Mouse (Mus musculus) liver, embryonic 12.5 days (tissue): ENCODE data around the gene Rela. TPM values are rescaled to one million over a fixed set of nuclear protein-coding genes. Genes with fewer than 3 reads are reported as not detected.

Experiments used
- ATAC-seq: fragments of 200-750 bp; cut with Nextera tagmentation; 2 replicates; pipeline ENCODE4 v1.8.0; 2017; ENCODE audit warnings: moderate number of reproducible peaks, mild to moderate bottlenecking, moderate library complexity
- H3K27ac ChIP-seq: fragments of 300-500 bp; sonication (generic); 2 replicates; pipeline ENCODE4 v1.5.1; 2016; ENCODE audit warnings: mild to moderate bottlenecking
- H3K27me3 ChIP-seq: fragments of 300-500 bp; sonication (generic); replicated peaks from 2 replicates; pipeline ENCODE4 v1.6.1; 2016; ENCODE audit warnings: mild to moderate bottlenecking, moderate library complexity
- H3K36me3 ChIP-seq: fragments of 300-500 bp; sonication (generic); 2 replicates; pipeline ENCODE4 v1.6.1; 2016; ENCODE audit warnings: mild to moderate bottlenecking, moderate library complexity
- H3K4me1 ChIP-seq: fragments of 300-500 bp; sonication (generic); 2 replicates; pipeline ENCODE4 v1.6.1; 2016
- H3K4me2 ChIP-seq: fragments of 300-500 bp; sonication (generic); 2 replicates; pipeline ENCODE4 v1.6.1; 2016; ENCODE audit warnings: mild to moderate bottlenecking, moderate library complexity
- H3K4me3 ChIP-seq: fragments of 300-500 bp; sonication (generic); 2 replicates; pipeline ENCODE4 v1.5.1; 2016; ENCODE audit warnings: mild to moderate bottlenecking, moderate library complexity
- H3K9ac ChIP-seq: fragments of 300-500 bp; sonication (generic); 2 replicates; pipeline ENCODE4 v1.6.1; 2016; ENCODE audit warnings: mild to moderate bottlenecking, moderate library complexity
- H3K9me3 ChIP-seq: fragments of 300-500 bp; sonication (generic); replicated peaks from 2 replicates; pipeline ENCODE4 v1.6.1; 2016; ENCODE audit warnings: mild to moderate bottlenecking, moderate library complexity
- WGBS: fragments of 180-500 bp; shearing (Covaris S2); methylation state at CpG from one replicate; pipeline ENCODE4 v1.1.7; 2016; ENCODE audit not compliant: insufficient replicate concordance; 5-methylcytosine and 5-hydroxymethylcytosine counted together
- polyA plus RNA-seq: library from polyadenylated mRNA; unstranded; fragments of >200 nt; fragmentation: Nextera tagmentation; extraction: Ambion mirVana; gene quantifications from 2 replicates; pipeline ENCODE4 v1.2.1, GENCODE M21; 2016

The Rela gene
- polyA plus RNA-seq, 1 experiment from 2014 or later = 33.6 TPM

GRCm38 (mm10) chr19:5609547-5610404, 27.5 kb upstream of the Rela start, which contains the start of gene Kat5:
Gene Kat5 (minus strand): TSS chr19:5610237.
- H3K36me3 ChIP-seq = peaks cover 42% of the 10 kb centered on the region
- no peaks in the 10 kb centered on the region for H3K9me3 ChIP-seq
- H3K4me3 ChIP-seq = peak within 1 kb of the TSS; percentile 71
- H3K9ac ChIP-seq = peak within 1 kb of the TSS; percentile 74
- H3K27ac ChIP-seq = peak within 1 kb of the TSS; percentile 88
- peak within 1 kb of the TSS; percentile 86 for H3K4me2 ChIP-seq
- H3K27me3 ChIP-seq = 0 out of 2 replicates have a peak, but pooled peaks cover under 1% of the 10 kb centered on the region
- H3K4me1 ChIP-seq = peaks cover 54% of the 10 kb centered on the region
- WGBS = under 1% methylated on average over 54 of the region's 55 CpGs
- ATAC-seq = peak; percentile 85

DNA sequence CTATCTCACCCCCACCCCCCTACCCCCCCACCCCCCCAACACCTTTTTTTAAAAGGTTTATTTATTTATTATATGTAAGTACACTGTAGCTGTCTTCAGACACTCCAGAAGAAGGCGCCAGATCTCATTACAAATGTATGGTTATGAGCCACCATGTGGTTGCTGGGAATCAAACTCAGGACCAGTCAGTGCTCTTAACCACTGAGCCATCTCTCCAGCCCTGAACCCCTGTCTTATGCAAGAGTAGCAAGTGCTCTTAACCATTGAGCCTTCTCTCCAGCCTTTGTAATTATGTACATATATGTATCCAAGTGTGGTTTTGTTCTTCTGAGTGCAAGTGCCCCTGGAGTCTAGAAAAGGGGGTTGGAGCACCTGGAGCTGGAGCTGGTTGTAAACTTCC, 25.3 kb upstream of the Rela start:
- Histone ChIP-seq H3K27ac (0 out of 2 replicates have a peak overlapping the region, but pooled peaks have one; percentile 38), H3K27me3 (0 out of 2 replicates have a peak, but pooled peaks cover 3% of the 10 kb centered on the region), H3K9me3 (no peaks in the 10 kb centered on the region), H3K4me3 (no peak overlapping the region), H3K9ac (no peak overlapping the region), H3K36me3 (peaks cover 20% of the 10 kb centered on the region), H3K4me1 (peaks cover 54% of the 10 kb centered on the region), H3K4me2 (no peak overlapping the region)
- 85% methylated on average over 1 of the region's 1 CpGs for whole genome bisulfite sequencing
- ATAC-seq = no peak

- Histone ChIP-seq H3K9me3 (no peaks in the 10 kb centered on the region), H3K27ac (peak overlapping the region; percentile 49), H3K36me3 (peaks cover 11% of the 10 kb centered on the region), H3K4me1 (peaks cover 54% of the 10 kb centered on the region), H3K27me3 (0 out of 2 replicates have a peak, but pooled peaks cover 3% of the 10 kb centered on the region), H3K9ac (peak overlapping the region; percentile 46; the same call in 1 of the 2 replicates), H3K4me2 (peak overlapping the region; percentile 13; the same call in 1 of the 2 replicates), H3K4me3 (no peak overlapping the region)
- WGBS = 24% methylated on average over 3 of the region's 3 CpGs
- ATAC-seq = peak; percentile 36; the same call in 1 of the 2 replicates
Observed at GRCm38 (mm10) chr19:5612762-5613411, 24.4 kb upstream of the Rela start.

GRCm38 (mm10) chr19:5614953-5615352, 22.3 kb upstream of the Rela start:
- H3K9me3 ChIP-seq = no peaks in the 10 kb centered on the region

DNA sequence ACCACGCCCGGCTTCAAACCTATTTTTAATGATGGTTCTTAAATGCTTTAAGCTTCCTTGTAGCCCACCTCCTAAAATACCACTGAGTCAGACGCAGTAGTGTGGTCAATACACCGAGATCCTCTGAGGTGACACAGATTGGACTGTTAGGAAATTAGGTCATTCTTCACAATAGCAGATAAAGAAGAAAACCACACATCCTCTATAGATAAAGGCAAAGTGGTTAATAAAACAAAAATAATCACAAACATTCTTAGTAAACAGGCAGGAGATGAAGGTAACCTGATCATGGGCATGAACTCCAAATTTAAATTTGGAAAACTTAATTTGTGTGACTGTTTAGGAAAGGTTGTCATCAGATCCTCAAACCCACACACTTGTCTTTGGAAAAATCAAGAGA, 17.3 kb upstream of the Rela start:
- Histone ChIP-seq H3K27me3 (peaks cover under 1% of the 10 kb centered on the region; the same call in 1 of the 2 replicates), H3K9ac (no peak overlapping the region), H3K9me3 (no peaks in the 10 kb centered on the region), H3K27ac (no peak overlapping the region), H3K4me3 (no peak overlapping the region), H3K4me2 (no peak overlapping the region), H3K36me3 (no peaks in the 10 kb centered on the region), H3K4me1 (no peaks in the 10 kb centered on the region)
- no peak for ATAC-seq
- 29% methylated on average over 4 of the region's 4 CpGs for WGBS

More at GRCm38 (mm10) chr19:5614953-5615352, 22.3 kb upstream of the Rela start:
- Histone ChIP-seq H3K36me3 (no peaks in the 10 kb centered on the region), H3K27me3 (peaks cover 3% of the 10 kb centered on the region; the same call in 1 of the 2 replicates), H3K4me1 (peaks cover 39% of the 10 kb centered on the region), H3K27ac (no peak overlapping the region), H3K4me2 (no peak overlapping the region), H3K4me3 (no peak overlapping the region), H3K9ac (no peak overlapping the region)
- ATAC-seq = no peak
- WGBS = 80% methylated on average over 2 of the region's 2 CpGs

GRCm38 (mm10) chr19:5621884-5622283, 15.4 kb upstream of the Rela start:
- Histone ChIP-seq H3K9ac (no peak overlapping the region), H3K4me1 (no peaks in the 10 kb centered on the region), H3K27me3 (no peaks in the 10 kb centered on the region; the same call in 1 of the 2 replicates), H3K4me2 (no peak overlapping the region), H3K27ac (no peak overlapping the region), H3K36me3 (no peaks in the 10 kb centered on the region), H3K9me3 (no peaks in the 10 kb centered on the region), H3K4me3 (no peak overlapping the region)
- no peak for ATAC-seq
- 42% methylated on average over 5 of the region's 5 CpGs for WGBS

GRCm38 (mm10) chr19:5625311-5625710, 12.0 kb upstream of the Rela start:
- Histone ChIP-seq H3K4me1 (no peaks in the 10 kb centered on the region), H3K9me3 (no peaks in the 10 kb centered on the region), H3K4me3 (no peak overlapping the region), H3K4me2 (no peak overlapping the region), H3K36me3 (no peaks in the 10 kb centered on the region), H3K9ac (no peak overlapping the region), H3K27ac (no peak overlapping the region), H3K27me3 (no peaks in the 10 kb centered on the region; the same call in 1 of the 2 replicates)
- no peak for ATAC-seq
- 67% methylated on average over 8 of the region's 8 CpGs for WGBS

DNA sequence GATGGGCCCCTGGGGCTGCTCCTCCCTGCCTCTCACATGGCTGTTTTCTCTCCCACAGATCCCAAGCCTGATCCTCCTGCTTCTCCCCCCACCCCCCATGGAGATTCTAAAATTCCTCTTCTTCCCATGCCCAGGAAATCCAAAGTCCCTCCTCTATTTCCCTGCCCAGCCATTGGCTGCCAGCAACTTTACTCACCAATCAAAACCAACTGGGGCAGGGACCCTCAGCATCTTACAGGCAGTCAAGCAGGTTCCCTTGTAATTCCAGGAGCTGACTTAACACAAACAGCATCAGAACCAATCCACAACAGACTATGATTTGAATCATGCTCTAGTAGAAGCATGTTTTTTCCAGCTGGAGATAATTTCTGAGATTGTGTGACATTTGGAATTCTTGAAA, 7.4 kb upstream of the Rela start:
- Histone ChIP-seq H3K9ac (no peak overlapping the region), H3K9me3 (no peaks in the 10 kb centered on the region), H3K4me1 (no peaks in the 10 kb centered on the region), H3K27ac (no peak overlapping the region), H3K4me3 (no peak overlapping the region), H3K27me3 (no peaks in the 10 kb centered on the region), H3K36me3 (no peaks in the 10 kb centered on the region), H3K4me2 (no peak overlapping the region)
- ATAC-seq = no peak

DNA sequence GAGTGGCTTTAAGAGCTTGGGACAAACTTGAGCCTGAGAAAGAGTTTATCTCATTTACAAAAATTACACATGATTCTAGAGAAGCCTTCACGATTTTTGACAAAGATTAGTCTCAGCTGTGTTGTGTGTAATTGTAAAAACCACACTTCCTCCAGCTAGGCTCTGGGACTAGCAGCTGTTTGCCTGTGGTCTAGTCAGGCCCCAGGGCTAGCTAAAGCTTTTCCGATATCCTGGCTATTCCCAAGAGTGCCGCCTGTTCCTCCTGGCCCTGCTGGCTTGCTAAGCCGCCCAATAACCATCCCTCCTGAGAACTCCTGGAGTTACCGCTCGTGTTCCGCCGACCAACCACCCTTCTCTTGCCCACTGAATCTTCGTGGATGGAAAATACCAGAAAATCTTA, 5.2 kb upstream of the Rela start:
- no peak overlapping the region for H3K9ac ChIP-seq
- WGBS = 66% methylated on average over 9 of the region's 9 CpGs

GRCm38 (mm10) chr19:5636036-5636570, 1.2 kb upstream of the Rela start:
- Histone ChIP-seq H3K4me1 (peaks cover 44% of the 10 kb centered on the region), H3K9ac (no peak overlapping the region), H3K4me2 (peak overlapping the region; percentile 96), H3K27ac (no peak overlapping the region), H3K36me3 (peaks cover 28% of the 10 kb centered on the region), H3K4me3 (no peak overlapping the region), H3K27me3 (no peaks in the 10 kb centered on the region), H3K9me3 (no peaks in the 10 kb centered on the region)
- no peak for ATAC-seq
- WGBS = 64% methylated on average over 7 of the region's 7 CpGs

More for the DNA sequence above, 5.2 kb upstream of the Rela start:
- Histone ChIP-seq H3K36me3 (no peaks in the 10 kb centered on the region), H3K27me3 (no peaks in the 10 kb centered on the region), H3K27ac (no peak overlapping the region), H3K4me1 (peaks cover 13% of the 10 kb centered on the region), H3K4me2 (no peak overlapping the region), H3K9me3 (no peaks in the 10 kb centered on the region), H3K4me3 (no peak overlapping the region)
- ATAC-seq = no peak

DNA sequence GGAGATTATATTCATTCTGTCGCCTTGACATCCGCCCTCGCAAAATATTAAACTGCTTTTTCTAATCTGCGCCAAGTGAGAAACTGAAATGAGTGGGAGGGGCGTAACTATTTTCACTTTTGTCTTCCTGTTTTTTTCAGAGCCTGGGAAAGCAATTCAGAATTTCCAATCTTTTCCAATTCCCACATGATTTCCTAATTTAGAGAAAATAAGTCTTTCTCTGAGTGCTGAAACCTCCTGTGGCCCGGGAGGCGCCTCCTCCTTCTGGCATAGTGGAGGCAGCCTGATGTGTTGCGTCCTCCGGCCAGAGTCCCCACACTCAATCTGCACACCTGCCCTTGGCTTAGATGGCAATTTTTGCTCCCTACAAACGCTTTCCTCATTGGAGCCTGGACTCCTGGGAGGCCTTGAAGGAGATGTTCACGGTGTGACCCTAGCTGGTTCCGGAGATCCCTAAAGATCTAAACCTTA, 677 bp upstream of the Rela start:
- 56% methylated on average over 12 of the region's 12 CpGs for WGBS
- Histone ChIP-seq H3K9me3 (no peaks in the 10 kb centered on the region), H3K4me1 (peaks cover 49% of the 10 kb centered on the region), H3K4me2 (peak overlapping the region; percentile 96), H3K9ac (peak overlapping the region; percentile 92), H3K27me3 (no peaks in the 10 kb centered on the region), H3K36me3 (peaks cover 33% of the 10 kb centered on the region), H3K4me3 (peak overlapping the region; percentile 90), H3K27ac (peak overlapping the region; percentile 92)
- no peak for ATAC-seq
